ENCODE assay signal across 10 mouse cellular contexts in genomic region chr9:13652389-13652877, GRCm38 (mm10).
DNase-seq lines count a peak whose midpoint lies in the region; ATAC-seq and TF ChIP-seq lines count a peak whose summit lies in the region.
"Had no signal": no experiment of that assay in that cellular context is flagged by ENCODE, and none has a peak within 500 bp of the region (broad histone marks: within the 10 kb centered on the region; RNA-seq: fewer than 3 reads in every experiment).

No protein-coding gene starts in this region.

- no peak overlapping the region for H3K9ac ChIP-seq in kidney, embryonic 15.5 days
- H3K9ac ChIP-seq in forebrain, embryonic 12.5 days, result 0 out of 2 replicates have a peak overlapping the region, but pooled peaks have one; percentile 21
- no peak overlapping the region; the same call in 1 of the 2 replicates for H3K9ac ChIP-seq in midbrain, embryonic 13.5 days (replicated peaks)
- H3K9ac ChIP-seq: lung, embryonic 15.5 days had no signal

- H3K27ac ChIP-seq in kidney, embryonic 15.5 days, result peak overlapping the region; percentile 25
- peak overlapping the region; percentile 76 for H3K27ac ChIP-seq in forebrain, embryonic 12.5 days
- H3K27ac ChIP-seq in midbrain, embryonic 13.5 days, result peak overlapping the region; percentile 77
- H3K27ac ChIP-seq: lung, embryonic 15.5 days had no signal

- DNase-seq in kidney, postnatal 36 days, result no peak
- DNase-seq in brain, embryonic 14.5 days (ENCODE audit: low read depth), result peak; percentile 66
- DNase-seq in ovary, postnatal 36 days (ENCODE audit: low spot score), result no peak
- no peak for DNase-seq in layer of hippocampus, adult 11-12 months (ENCODE audit: low spot score)
- DNase-seq: adrenal gland, postnatal 10 days had no signal

- no peak for TF ChIP-seq POLR2A in brain, embryonic 14.5 days (IDR thresholded peaks at IDR 0.05; ENCODE audit: borderline replicate concordance, extremely low read depth, insufficient read depth, insufficient read length, poor library complexity, severe bottlenecking)

- 42% methylated on average over 8 of the region's 8 CpGs for WGBS in kidney, embryonic 15.5 days
- WGBS in forebrain, embryonic 12.5 days, result 13% methylated on average over 8 of the region's 8 CpGs
- 9% methylated on average over 8 of the region's 8 CpGs for WGBS in midbrain, embryonic 13.5 days

- H3K9me3 ChIP-seq in kidney, embryonic 15.5 days (replicated peaks), result no peaks in the 10 kb centered on the region
- no peaks in the 10 kb centered on the region for H3K9me3 ChIP-seq in forebrain, embryonic 12.5 days
- H3K9me3 ChIP-seq in midbrain, embryonic 13.5 days, result no peaks in the 10 kb centered on the region
- H3K9me3 ChIP-seq: lung, embryonic 15.5 days had no signal

- no peak for TF ChIP-seq CTCF in brain, embryonic 14.5 days (IDR thresholded peaks at IDR 0.05; ENCODE audit: borderline replicate concordance, extremely low read depth, insufficient read depth, insufficient read length)

- H3K27me3 ChIP-seq in kidney, embryonic 15.5 days, result no peaks in the 10 kb centered on the region
- no peaks in the 10 kb centered on the region for H3K27me3 ChIP-seq in forebrain, embryonic 12.5 days
- H3K27me3 ChIP-seq in midbrain, embryonic 13.5 days, result no peaks in the 10 kb centered on the region
- H3K27me3 ChIP-seq: lung, embryonic 15.5 days had no signal

- H3K4me1 ChIP-seq in kidney, embryonic 15.5 days, result peaks cover 13% of the 10 kb centered on the region
- peaks cover 19% of the 10 kb centered on the region for H3K4me1 ChIP-seq in forebrain, embryonic 12.5 days
- peaks cover 16% of the 10 kb centered on the region for H3K4me1 ChIP-seq in midbrain, embryonic 13.5 days (replicated peaks)

- H3K4me3 ChIP-seq in kidney, embryonic 15.5 days (replicated peaks), result no peak overlapping the region
- H3K4me3 ChIP-seq in forebrain, embryonic 12.5 days (replicated peaks), result no peak overlapping the region
- no peak overlapping the region for H3K4me3 ChIP-seq in midbrain, embryonic 13.5 days (replicated peaks)
- H3K4me3 ChIP-seq: lung, embryonic 15.5 days had no signal

- ATAC-seq in kidney, embryonic 15.5 days (replicated peaks; ENCODE audit: low FRiP score), result peak; percentile 57
- ATAC-seq in forebrain, embryonic 12.5 days (ENCODE audit: low FRiP score), result peak; percentile 70
- peak; percentile 77 for ATAC-seq in midbrain, embryonic 13.5 days
- no peak for ATAC-seq in granulocyte monocyte progenitor cell, adult 5-6 weeks (replicated peaks; ENCODE audit: poor library complexity, severe bottlenecking)

- H3K4me2 ChIP-seq in kidney, embryonic 15.5 days, result no peak overlapping the region; the same call in 1 of the 2 replicates
- H3K4me2 ChIP-seq in forebrain, embryonic 12.5 days, result peak overlapping the region; percentile 38
- H3K4me2 ChIP-seq in midbrain, embryonic 13.5 days (replicated peaks), result peak overlapping the region; percentile 32
- H3K4me2 ChIP-seq: lung, embryonic 15.5 days had no signal

- H3K36me3 ChIP-seq in kidney, embryonic 15.5 days, result no peaks in the 10 kb centered on the region
- no peaks in the 10 kb centered on the region for H3K36me3 ChIP-seq in forebrain, embryonic 12.5 days (replicated peaks)
- H3K36me3 ChIP-seq in midbrain, embryonic 13.5 days, result no peaks in the 10 kb centered on the region
- H3K36me3 ChIP-seq: lung, embryonic 15.5 days had no signal

Comparison
In these comparisons a context has a peak if more than half of its experiments do, and no peak if none do; other contexts are left out.
1. H3K27ac ChIP-seq: peak in every context shown above with its lines; median percentile 77 in midbrain, embryonic 13.5 days; 76 in forebrain, embryonic 12.5 days; 25 in kidney, embryonic 15.5 days.